Mouse (Mus musculus) C2C12 (cell line): ENCODE data around the gene Setd5. TPM values are rescaled to one million over a fixed set of nuclear protein-coding genes. Genes with fewer than 3 reads are reported as not detected.

Experiments
- H3K27me3 ChIP-seq: one replicate; pipeline ENCODE4 v1.6.1; 2011; ENCODE audit not compliant: control insufficient read depth, insufficient read depth, insufficient read length
- H3K36me3 ChIP-seq: one replicate; pipeline ENCODE4 v1.6.1; 2011; ENCODE audit not compliant: control insufficient read depth, insufficient read depth
- H3K4me3 ChIP-seq: one replicate; pipeline ENCODE4 v1.5.1; 2011; ENCODE audit warnings: mild to moderate bottlenecking, control low read depth; ENCODE audit not compliant: poor library complexity, insufficient read depth, severe bottlenecking
- H3K79me2 ChIP-seq: one replicate; pipeline ENCODE4 v1.6.1; 2011; ENCODE audit not compliant: control insufficient read depth, insufficient read depth
- H3K79me3 ChIP-seq: one replicate; pipeline ENCODE4 v1.6.1; 2011; ENCODE audit warnings: low read depth, control low read depth
- H3ac ChIP-seq: one replicate; pipeline ENCODE3; 2011; ENCODE audit warnings: low read depth; ENCODE audit not compliant: control insufficient read depth, insufficient read length
- CEBPB ChIP-seq: IDR thresholded peaks from one replicate; pipeline ENCODE4 v1.6.1; 2011; ENCODE audit warnings: low read depth, mild to moderate bottlenecking, control low read depth, moderate library complexity
- CTCF ChIP-seq: IDR thresholded peaks from one replicate; pipeline ENCODE4 v1.5.1; 2011; ENCODE audit not compliant: control insufficient read depth, insufficient read depth, insufficient read length
- FOSL1 ChIP-seq: IDR thresholded peaks from one replicate; pipeline ENCODE4 v1.8.0; 2011; ENCODE audit warnings: mild to moderate bottlenecking, low read length; ENCODE audit not compliant: poor library complexity, insufficient read depth, severe bottlenecking
- MAX ChIP-seq: IDR thresholded peaks from one replicate; pipeline ENCODE4 v1.6.1; 2011; ENCODE audit warnings: mild to moderate bottlenecking, control low read depth
- MYOD1 ChIP-seq: IDR thresholded peaks from one replicate; pipeline ENCODE4 v1.6.1; 2011; ENCODE audit warnings: low read depth; ENCODE audit not compliant: control insufficient read depth, insufficient read length
- MYOG ChIP-seq: IDR thresholded peaks from one replicate; pipeline ENCODE4 v1.6.1; 2011; ENCODE audit not compliant: control insufficient read depth, insufficient read length; ENCODE audit errors: extremely low read depth
- USF1 ChIP-seq: IDR thresholded peaks from one replicate; pipeline ENCODE4 v1.6.1; 2011; ENCODE audit warnings: low read depth, mild to moderate bottlenecking, control low read depth, moderate library complexity
- polyA plus RNA-seq: library from polyadenylated mRNA; unstranded; fragments of >200 nt; fragmentation: generic; extraction: Trizol; gene quantifications from one replicate; pipeline ENCODE4 v1.2.1, GENCODE M21; 2012; ENCODE audit warnings: missing spikeins

Setd5 gene
- polyA plus RNA-seq, 1 experiment, result 17.0 TPM

- no peak overlapping the region for H3K4me3 ChIP-seq
- no peaks in the 10 kb centered on the region for H3K27me3 ChIP-seq
- no peaks in the 10 kb centered on the region for H3K36me3 ChIP-seq
- TF ChIP-seq CTCF, result no peak
- no peak for TF ChIP-seq FOSL1
- TF ChIP-seq MYOG, result no peak
- no peak for TF ChIP-seq USF1
- no peak for TF ChIP-seq MYOD1
- no peak for TF ChIP-seq CEBPB
- no peak for TF ChIP-seq MAX
- no peaks in the 10 kb centered on the region for H3K79me3 ChIP-seq
- H3ac ChIP-seq, result no peak overlapping the region
- peaks cover 7% of the 10 kb centered on the region for H3K79me2 ChIP-seq
These were observed 36.8 kb upstream of the Setd5 start for GRCm38 (mm10) chr6:113040319-113040718.

GRCm38 (mm10) chr6:113041215-113041990, 35.8 kb upstream of the Setd5 start:
- H3K4me3 ChIP-seq, result no peak overlapping the region
- peaks cover 15% of the 10 kb centered on the region for H3K79me2 ChIP-seq
- TF ChIP-seq CEBPB, result no peak
- TF ChIP-seq MYOD1, result no peak
- TF ChIP-seq USF1, result no peak
- no peak for TF ChIP-seq MYOG
- no peak for TF ChIP-seq MAX
- no peak for TF ChIP-seq CTCF
- no peak for TF ChIP-seq FOSL1
- H3K36me3 ChIP-seq, result no peaks in the 10 kb centered on the region
- no peak overlapping the region for H3ac ChIP-seq
- no peaks in the 10 kb centered on the region for H3K79me3 ChIP-seq
- no peaks in the 10 kb centered on the region for H3K27me3 ChIP-seq

DNA sequence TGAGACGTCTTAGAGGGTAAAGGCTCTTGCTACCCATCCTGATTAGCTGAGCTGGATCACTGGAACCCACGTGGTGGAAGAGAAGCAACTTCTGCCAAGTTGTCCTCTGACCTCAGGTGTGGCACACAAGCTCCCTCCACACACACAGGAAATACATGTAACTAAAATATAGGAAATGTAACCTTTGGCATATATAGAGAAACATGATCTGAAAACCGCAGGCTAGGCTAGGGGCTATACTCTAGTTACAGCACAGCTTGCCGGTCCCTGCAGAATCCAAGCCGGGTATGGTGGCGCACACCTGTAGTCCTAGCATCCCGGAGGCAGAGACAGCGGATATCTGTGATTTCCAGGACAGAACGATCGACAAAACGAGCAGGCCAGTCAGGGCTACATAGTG, 31.6 kb upstream of the Setd5 start:
- peaks cover 17% of the 10 kb centered on the region for H3K79me3 ChIP-seq
- TF ChIP-seq CTCF (no peak), MYOD1 (no peak), MAX (no peak), FOSL1 (no peak), USF1 (no peak), MYOG (no peak), CEBPB (no peak)
- H3K4me3 ChIP-seq, result peak overlapping the region; percentile 92
- peak overlapping the region; percentile 90 for H3ac ChIP-seq
- H3K36me3 ChIP-seq, result peaks cover 23% of the 10 kb centered on the region
- H3K27me3 ChIP-seq, result no peaks in the 10 kb centered on the region
- peaks cover 40% of the 10 kb centered on the region for H3K79me2 ChIP-seq

GRCm38 (mm10) chr6:113046041-113046975, 30.9 kb upstream of the Setd5 start, which contains the start of gene Thumpd3:
Gene Thumpd3, plus strand, starts transcription at chr6:113046225.
- Histone ChIP-seq H3ac (peak within 1 kb of the TSS; percentile 98), H3K79me2 (peaks cover 40% of the 10 kb centered on the region), H3K36me3 (peaks cover 31% of the 10 kb centered on the region), H3K79me3 (peaks cover 17% of the 10 kb centered on the region), H3K27me3 (no peaks in the 10 kb centered on the region), H3K4me3 (peak within 1 kb of the TSS; percentile 92)
- TF ChIP-seq MAX (peak; percentile 94), USF1 (peak; percentile 81), CTCF (no peak)

DNA sequence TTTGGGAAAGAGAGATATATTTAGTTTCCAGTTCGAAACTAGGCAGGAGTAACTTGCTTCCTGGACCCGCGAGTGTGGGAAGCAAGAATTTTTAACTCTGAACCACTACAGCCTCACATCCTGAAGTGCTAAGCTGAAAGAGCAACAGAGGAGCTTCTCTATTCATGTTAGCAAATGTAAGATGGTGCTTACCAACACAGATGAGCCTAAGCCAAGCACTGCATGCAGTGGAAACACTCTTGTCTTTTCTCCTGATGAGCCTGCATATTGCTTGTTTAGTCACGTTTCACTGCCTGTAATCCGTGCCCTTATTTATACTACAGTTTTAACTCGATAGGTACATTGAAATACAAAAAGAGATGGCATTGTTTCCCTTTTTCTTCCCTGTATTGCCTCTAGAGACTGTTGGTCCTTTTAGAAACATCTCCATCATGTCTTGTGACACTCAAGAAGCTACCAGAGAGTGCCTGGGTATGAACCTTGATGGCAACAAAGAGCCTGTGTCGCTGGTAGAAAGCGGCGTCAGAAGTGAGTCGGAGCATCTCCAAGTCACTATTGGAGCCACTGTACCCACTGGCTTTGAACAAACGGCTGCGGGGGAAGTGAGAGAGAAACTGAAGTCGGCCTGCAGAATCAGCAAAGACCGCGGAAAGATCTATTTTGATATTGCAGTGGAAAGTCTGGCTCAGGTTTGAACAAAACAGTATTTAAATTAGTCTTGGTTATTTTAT, 30.0 kb upstream of the Setd5 start:
- Histone ChIP-seq H3K79me2 (peaks cover 40% of the 10 kb centered on the region), H3K36me3 (peaks cover 34% of the 10 kb centered on the region)
- TF ChIP-seq MYOD1 (no peak), MAX (no peak), FOSL1 (no peak), MYOG (no peak), CTCF (no peak), USF1 (no peak), CEBPB (no peak)

More for the DNA sequence above, 30.0 kb upstream of the Setd5 start:
- Histone ChIP-seq H3K27me3 (no peaks in the 10 kb centered on the region), H3ac (peak overlapping the region; percentile 73), H3K4me3 (peak overlapping the region; percentile 92), H3K79me3 (peaks cover 17% of the 10 kb centered on the region)
